Mouse (Mus musculus): ENCODE data around the gene Slc6a1.
"Not testable (repeated sequence)": the region's sequence is repeated elsewhere in the genome, so short reads cannot be mapped to it uniquely, and the experiment has no call there.

Gene Slc6a1

GRCm38 (mm10) chr6:114289106-114289505 lies 6.7 kb downstream of the Slc6a1 start:
- DNase-seq (ENCODE audit: low spot score in 2 of 2): no peak

GRCm38 (mm10) chr6:114290184-114290583 lies 7.7 kb downstream of the Slc6a1 start:
- DNase-seq (ENCODE audit: low spot score in 2 of 2): peak; percentile 91 to 94

GRCm38 (mm10) chr6:114290929-114291328 lies 8.5 kb downstream of the Slc6a1 start:
- DNase-seq (ENCODE audit: low spot score in 2 of 2): no peak

- DNase-seq (ENCODE audit: low spot score in 2 of 2): peak; percentile 81 to 82
Observed at GRCm38 (mm10) chr6:114291396-114291795, 9.0 kb downstream of the Slc6a1 start.

- DNase-seq (ENCODE audit: low spot score in 2 of 2): peak; percentile 76 to 81
Observed at GRCm38 (mm10) chr6:114293511-114293910, 11.1 kb downstream of the Slc6a1 start.

- DNase-seq (ENCODE audit: low spot score in 2 of 2): peak in 1 of 2 experiments; percentile 48
Observed at GRCm38 (mm10) chr6:114295086-114295485, 12.7 kb downstream of the Slc6a1 start.

GRCm38 (mm10) chr6:114297260-114298002 lies 15.0 kb downstream of the Slc6a1 start:
- peak; percentile 72 to 73 for DNase-seq (ENCODE audit: low spot score in 2 of 2)

GRCm38 (mm10) chr6:114299699-114300098 lies 17.3 kb downstream of the Slc6a1 start:
- DNase-seq (ENCODE audit: low spot score in 2 of 2): no peak

- no peak for DNase-seq (ENCODE audit: low spot score in 2 of 2)
Observed at GRCm38 (mm10) chr6:114300737-114301136, 18.3 kb downstream of the Slc6a1 start.

- no peak for DNase-seq (ENCODE audit: low spot score in 2 of 2)
Observed at GRCm38 (mm10) chr6:114304668-114305067, 22.2 kb downstream of the Slc6a1 start.

- DNase-seq (ENCODE audit: low spot score in 2 of 2): no peak
Observed at GRCm38 (mm10) chr6:114320511-114320910, 38.1 kb downstream of the Slc6a1 start.

GRCm38 (mm10) chr6:114321146-114321545 lies 38.7 kb downstream of the Slc6a1 start:
- DNase-seq (ENCODE audit: low spot score in 2 of 2): no peak

- DNase-seq (ENCODE audit: low spot score in 2 of 2): no peak
Observed at GRCm38 (mm10) chr6:114322914-114323313, 40.5 kb downstream of the Slc6a1 start.

- DNase-seq (ENCODE audit: low spot score in 2 of 2): peak; percentile 62 to 63
Observed at GRCm38 (mm10) chr6:114324808-114325207, 42.4 kb downstream of the Slc6a1 start.

GRCm38 (mm10) chr6:114329597-114330470 lies 47.4 kb downstream of the Slc6a1 start:
- peak; percentile 53 to 69 for DNase-seq (ENCODE audit: low spot score in 2 of 2)

- no peak for DNase-seq (ENCODE audit: low spot score in 2 of 2)
Observed at GRCm38 (mm10) chr6:114331926-114332325, 49.5 kb downstream of the Slc6a1 start.

GRCm38 (mm10) chr6:114336128-114336943 lies 53.9 kb downstream of the Slc6a1 start:
- DNase-seq (ENCODE audit: low spot score in 2 of 2): no peak

GRCm38 (mm10) chr6:114336944-114337215 lies 54.4 kb downstream of the Slc6a1 start:
- DNase-seq (ENCODE audit: low spot score in 2 of 2): no peak

GRCm38 (mm10) chr6:114341381-114341780 lies 58.9 kb downstream of the Slc6a1 start:
- not testable (repeated sequence) for DNase-seq (ENCODE audit: low spot score in 2 of 2)

GRCm38 (mm10) chr6:114343740-114344139 lies 61.3 kb downstream of the Slc6a1 start:
- DNase-seq (ENCODE audit: low spot score in 2 of 2): peak; percentile 74 to 82

GRCm38 (mm10) chr6:114345156-114345555 lies 62.7 kb downstream of the Slc6a1 start:
- peak; percentile 71 to 81 for DNase-seq (ENCODE audit: low spot score in 2 of 2)
